Mouse (Mus musculus) bone marrow macrophage, adult 2 months (primary cell): Measurements from ENCODE around the gene Pctp.

ENCODE experiments used
- CTCF ChIP-seq: IDR thresholded peaks from 2 replicates; pipeline ENCODE4 v1.5.1; 2012; ENCODE audit warnings: low read depth, mild to moderate bottlenecking, low read length, moderate library complexity
- POLR2A ChIP-seq: IDR thresholded peaks from 2 replicates; pipeline ENCODE4 v1.6.1; 2012; ENCODE audit warnings: mild to moderate bottlenecking, low read depth, low read length, borderline replicate concordance

- no peak for TF ChIP-seq CTCF
- no peak for TF ChIP-seq POLR2A
These were observed 26.7 kb upstream of the Pctp start for GRCm38 (mm10) chr11:90029354-90029753.
